9 mouse cellular contexts compared by ENCODE assay signal in the genomic region with DNA sequence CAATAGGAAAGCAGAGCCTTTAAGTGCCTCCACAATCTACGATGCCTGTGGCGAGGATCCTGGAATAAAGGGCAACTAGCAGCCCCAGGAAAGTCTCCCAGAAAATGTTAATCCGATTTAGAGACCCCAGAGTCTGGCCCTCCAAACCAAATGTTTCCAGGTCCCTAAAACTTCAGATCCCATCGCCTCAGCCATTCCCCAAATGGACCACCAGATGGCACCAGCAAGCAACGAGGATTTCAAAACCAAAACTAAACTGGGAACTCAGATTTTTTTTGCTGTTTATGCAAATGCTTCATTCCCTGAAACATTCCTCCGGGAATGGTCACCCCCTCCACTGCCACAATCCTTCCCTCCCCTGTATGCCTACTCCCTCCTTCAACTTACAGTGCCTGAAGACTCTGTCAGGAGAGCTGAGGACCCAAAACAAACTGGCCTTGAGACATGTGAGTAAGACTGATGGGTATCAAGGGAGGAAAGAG. TPM values are rescaled to one million over a fixed set of nuclear protein-coding genes. Genes with fewer than 3 reads are reported as not detected.
A peak's percentile ranks its signal among the peaks of the same experiment; 100 is the strongest.
DNase-seq lines count a peak whose midpoint lies in the region; ATAC-seq and TF ChIP-seq lines count a peak whose summit lies in the region.
"Had no signal": no experiment of that assay in that cellular context is flagged by ENCODE, and none has a peak within 500 bp of the region (broad histone marks: within the 10 kb centered on the region; RNA-seq: fewer than 3 reads in every experiment).

Gene C1ra, plus strand, starts transcription at position 51 of the 482 bp plus-strand sequence.

- H3K36me3 ChIP-seq in embryonic facial prominence, embryonic 14.5 days (ENCODE audit: control insufficient read depth, insufficient read depth, low read length), result no peaks in the 10 kb centered on the region
- no peaks in the 10 kb centered on the region for H3K36me3 ChIP-seq in heart, embryonic 15.5 days
- no peaks in the 10 kb centered on the region for H3K36me3 ChIP-seq in liver, embryonic 14.5 days (replicated peaks; ENCODE audit: control insufficient read depth, insufficient read depth, low read depth)

- H3K9me3 ChIP-seq in embryonic facial prominence, embryonic 14.5 days (ENCODE audit: control insufficient read depth, low read length), result no peaks in the 10 kb centered on the region
- H3K9me3 ChIP-seq in heart, embryonic 15.5 days (replicated peaks), result no peaks in the 10 kb centered on the region
- H3K9me3 ChIP-seq in liver, embryonic 14.5 days (ENCODE audit: control insufficient read depth, low read length), result no peaks in the 10 kb centered on the region

- ATAC-seq in embryonic facial prominence, embryonic 14.5 days (ENCODE audit: low read depth), result no peak
- ATAC-seq in heart, embryonic 15.5 days (replicated peaks; ENCODE audit: insufficient number of reproducible peaks, insufficient read depth, low FRiP score, low read depth), result no peak
- no peak for ATAC-seq in liver, embryonic 14.5 days (ENCODE audit: insufficient read depth)

- peak; percentile 65 to 67 for DNase-seq in B cell, adult 2 months
- peak; percentile 67 for DNase-seq in adrenal gland, postnatal 25 days
- peak; percentile 67 for DNase-seq in embryonic facial prominence, embryonic 14.5 days (ENCODE audit: low spot score)
- peak; percentile 79 for DNase-seq in kidney, postnatal 10 days
- no peak for DNase-seq in liver, embryonic 14.5 days (ENCODE audit: low read depth in 3 of 3, low spot score in 3 of 3)
- peak; percentile 36 for DNase-seq in neural tube, embryonic 10.5 days (ENCODE audit: extremely low spot score, low spot score)
- peak; percentile 76 for DNase-seq in testis, postnatal 10 days (ENCODE audit: low spot score)

- peak within 1 kb of the TSS; percentile 24; the same call in 1 of the 2 replicates for H3K4me3 ChIP-seq in embryonic facial prominence, embryonic 14.5 days (ENCODE audit: low read depth, low read length)
- peak within 1 kb of the TSS; percentile 41 for H3K4me3 ChIP-seq in heart, embryonic 15.5 days
- H3K4me3 ChIP-seq in liver, embryonic 14.5 days (ENCODE audit: insufficient read depth in 1 of 2, low read depth in 2 of 2, low read length in 2 of 2), result peak within 1 kb of the TSS in 1 of 2 experiments; percentile 54; a peak in 2 of 4 replicates
- H3K4me3 ChIP-seq: erythroblast, embryonic 14.5 days had no signal

- no peak within 1 kb of the TSS for H3K27ac ChIP-seq in embryonic facial prominence, embryonic 14.5 days (replicated peaks; ENCODE audit: low read depth, low read length)
- no peak within 1 kb of the TSS for H3K27ac ChIP-seq in heart, embryonic 15.5 days
- H3K27ac ChIP-seq in liver, embryonic 14.5 days, result no peak within 1 kb of the TSS

- 7% methylated on average over 6 of the region's 6 CpGs for WGBS in embryonic facial prominence, embryonic 14.5 days
- WGBS in heart, embryonic 15.5 days, result 3% methylated on average over 6 of the region's 6 CpGs
- WGBS in liver, embryonic 14.5 days (ENCODE audit: insufficient replicate concordance), result 4% methylated on average over 6 of the region's 6 CpGs

- peak within 1 kb of the TSS; percentile 52 for H3K4me2 ChIP-seq in embryonic facial prominence, embryonic 14.5 days (ENCODE audit: low read depth, low read length)
- peak within 1 kb of the TSS; percentile 69 for H3K4me2 ChIP-seq in heart, embryonic 15.5 days
- H3K4me2 ChIP-seq in liver, embryonic 14.5 days (ENCODE audit: low read depth), result peak within 1 kb of the TSS; percentile 38

- no peak for TF ChIP-seq EP300 in liver, embryonic 14.5 days (IDR thresholded peaks at IDR 0.05; ENCODE audit: low read depth)

- H3K4me1 ChIP-seq in embryonic facial prominence, embryonic 14.5 days (ENCODE audit: control insufficient read depth, insufficient read depth, low read length), result no peaks in the 10 kb centered on the region
- H3K4me1 ChIP-seq in heart, embryonic 15.5 days (replicated peaks), result no peaks in the 10 kb centered on the region
- 0 out of 4 replicates have a peak, but pooled peaks cover 0 to 1% of the 10 kb centered on the region in 2 experiments for H3K4me1 ChIP-seq in liver, embryonic 14.5 days (replicated peaks; ENCODE audit: control insufficient read depth in 2 of 2, insufficient read depth in 2 of 2, low read length in 1 of 2)

- peak; percentile 75 for TF ChIP-seq CTCF in liver, embryonic 14.5 days (IDR thresholded peaks at IDR 0.05; ENCODE audit: low read depth)

- H3K27me3 ChIP-seq in embryonic facial prominence, embryonic 14.5 days (replicated peaks; ENCODE audit: control insufficient read depth, insufficient read depth, low read length), result no peaks in the 10 kb centered on the region
- H3K27me3 ChIP-seq in heart, embryonic 15.5 days, result no peaks in the 10 kb centered on the region
- no peaks in the 10 kb centered on the region for H3K27me3 ChIP-seq in liver, embryonic 14.5 days (ENCODE audit: control insufficient read depth, insufficient read depth, low read length)

- H3K9ac ChIP-seq in embryonic facial prominence, embryonic 14.5 days (ENCODE audit: low read depth, low read length), result peak within 1 kb of the TSS; percentile 37; the same call in 1 of the 2 replicates
- H3K9ac ChIP-seq in heart, embryonic 15.5 days, result no peak within 1 kb of the TSS
- no peak within 1 kb of the TSS for H3K9ac ChIP-seq in liver, embryonic 14.5 days (replicated peaks)

RNA-seq across cellular contexts. Expression of gene C1ra, which starts in this region (rescaled TPM):
- 24.5 and 28.5 TPM in 2 replicates for total RNA-seq in adrenal gland, postnatal 25 days (2021)
- polyA plus RNA-seq in embryonic facial prominence, embryonic 14.5 days (2014; fragmentation: Nextera tagmentation; extraction: Ambion mirVana), result 2.8 and 3.4 TPM in 2 replicates
- 1.5 and 2.0 TPM in 2 replicates for polyA plus RNA-seq in heart, embryonic 15.5 days (2015; fragmentation: Nextera tagmentation; extraction: Ambion mirVana)
- 4.8 and 7.8 TPM in 2 replicates for polyA plus RNA-seq in liver, embryonic 14.5 days (2012; rRNA removed)
- 8.6 and 10.7 TPM in 2 replicates for polyA plus RNA-seq in liver, embryonic 14.5 days (2014; fragmentation: Nextera tagmentation; extraction: Ambion mirVana)

Comparison
In these comparisons a context has a peak if more than half of its experiments do, and no peak if none do; other contexts are left out.
1. DNase-seq: peak in B cell, adult 2 months (2 of 2), adrenal gland, postnatal 25 days (single experiment), embryonic facial prominence, embryonic 14.5 days (single experiment), kidney, postnatal 10 days (single experiment), neural tube, embryonic 10.5 days (single experiment) and testis, postnatal 10 days (single experiment); none in liver, embryonic 14.5 days (0 of 3).
2. Peak in every context shown above with its lines, with median percentiles within 50 percentile points of each other: H3K4me2 ChIP-seq.